Mouse (Mus musculus) embryonic fibroblast, embryonic 13.5 days (primary cell): ENCODE data around the gene Asb2.

Experiments
- CTCF ChIP-seq: IDR thresholded peaks from 2 replicates; pipeline ENCODE4 v1.5.1; 2011; ENCODE audit warnings: mild to moderate bottlenecking, control low read depth, low read length, moderate library complexity, borderline replicate concordance; ENCODE audit not compliant: insufficient read depth
- POLR2A ChIP-seq: IDR thresholded peaks from 2 replicates; pipeline ENCODE4 v1.6.1; 2011; ENCODE audit warnings: low read depth, mild to moderate bottlenecking, control low read depth, low read length, moderate library complexity

DNA sequence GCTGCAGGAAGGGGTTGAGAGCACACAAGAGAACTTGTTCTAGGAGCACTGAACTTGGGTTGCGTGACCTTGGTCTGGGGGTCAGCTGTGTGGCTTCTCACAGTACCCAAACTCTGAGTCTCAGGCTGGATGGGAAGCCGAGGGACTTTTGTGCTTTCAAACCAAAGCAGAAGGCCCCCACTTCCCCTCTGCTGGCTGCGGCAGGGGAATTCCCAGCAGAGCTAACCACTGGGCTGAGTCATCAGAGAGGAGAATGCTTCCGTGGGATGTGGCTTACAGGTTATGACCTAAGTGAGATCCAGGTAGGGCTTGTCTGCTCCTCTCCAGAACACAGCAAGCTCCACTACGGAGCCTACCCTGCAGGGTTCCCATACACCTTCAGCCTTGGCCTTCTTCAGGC is 14.6 kb downstream of the Asb2 start:
- TF ChIP-seq CTCF (no peak), POLR2A (no peak)
